Mouse (Mus musculus): ENCODE results near the gene Ddhd1.

GRCm38 (mm10) chr14:45707176-45707910 is 49.4 kb upstream of the Ddhd1 start:
- TF ChIP-seq MYOG (IDR thresholded peaks at IDR 0.05; ENCODE audit: control insufficient read depth in 1 of 3, insufficient read depth in 1 of 3, insufficient read length in 2 of 3, low read depth in 2 of 3) (no peak), POLR2A (IDR thresholded peaks at IDR 0.05; ENCODE audit: insufficient read length, low read depth) (no peak), USF1 (IDR thresholded peaks at IDR 0.05; ENCODE audit: low read depth) (no peak), POLR2AphosphoS2 (IDR thresholded peaks at IDR 0.05; ENCODE audit: insufficient read length, low read depth) (no peak), MAX (IDR thresholded peaks at IDR 0.05; ENCODE audit: low read depth) (no peak), E2F4 (IDR thresholded peaks at IDR 0.05; ENCODE audit: insufficient read depth) (no peak), REST (IDR thresholded peaks at IDR 0.05; ENCODE audit: insufficient read depth, insufficient read length) (no peak), TCF3 (IDR thresholded peaks at IDR 0.05; ENCODE audit: insufficient read length, low read depth) (no peak), TCF12 (IDR thresholded peaks at IDR 0.05; ENCODE audit: insufficient read depth, poor library complexity, severe bottlenecking) (no peak)

Measured in myocyte (in vitro differentiated cells).